Mouse (Mus musculus) embryonic fibroblast, embryonic 13.5 days (primary cell): ENCODE data around the gene Kntc1.

Source experiments
- CTCF ChIP-seq: IDR thresholded peaks from 2 replicates; pipeline ENCODE4 v1.5.1; 2011; ENCODE audit warnings: mild to moderate bottlenecking, control low read depth, low read length, moderate library complexity, borderline replicate concordance; ENCODE audit not compliant: insufficient read depth
- POLR2A ChIP-seq: IDR thresholded peaks from 2 replicates; pipeline ENCODE4 v1.6.1; 2011; ENCODE audit warnings: low read depth, mild to moderate bottlenecking, control low read depth, low read length, moderate library complexity

DNA sequence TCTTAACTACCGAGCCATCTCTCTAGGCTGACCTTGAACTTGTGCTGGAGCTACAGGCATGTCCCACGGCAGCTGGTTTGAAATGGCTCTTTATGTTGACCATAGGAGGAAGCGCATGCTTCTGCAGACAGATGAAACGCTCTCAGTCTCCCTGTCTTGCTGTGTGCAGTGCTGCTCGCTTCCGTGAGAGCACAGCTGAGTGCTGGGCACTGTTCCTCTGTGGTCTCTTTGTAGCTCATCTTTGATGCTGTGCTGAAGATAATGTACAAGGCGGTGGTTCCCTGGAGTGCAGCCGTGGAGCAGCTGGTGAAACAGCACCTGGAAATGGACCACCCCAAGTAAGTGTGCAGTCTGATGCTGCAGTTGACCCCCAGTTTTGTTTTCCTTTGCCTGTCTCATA, 31.2 kb downstream of the Kntc1 start:
- TF ChIP-seq POLR2A (no peak), CTCF (no peak)
